Mouse (Mus musculus) cerebellum, adult 11-12 months (tissue): Measurements from ENCODE around the gene Pola1.
"Not testable (repeated sequence)": the region's sequence is repeated elsewhere in the genome, so short reads cannot be mapped to it uniquely, and the experiment has no call there.

Source experiments
- DNase-seq: peaks from one replicate; pipeline ENCODE4 v3.0.0; 2022

Gene Pola1

DNA sequence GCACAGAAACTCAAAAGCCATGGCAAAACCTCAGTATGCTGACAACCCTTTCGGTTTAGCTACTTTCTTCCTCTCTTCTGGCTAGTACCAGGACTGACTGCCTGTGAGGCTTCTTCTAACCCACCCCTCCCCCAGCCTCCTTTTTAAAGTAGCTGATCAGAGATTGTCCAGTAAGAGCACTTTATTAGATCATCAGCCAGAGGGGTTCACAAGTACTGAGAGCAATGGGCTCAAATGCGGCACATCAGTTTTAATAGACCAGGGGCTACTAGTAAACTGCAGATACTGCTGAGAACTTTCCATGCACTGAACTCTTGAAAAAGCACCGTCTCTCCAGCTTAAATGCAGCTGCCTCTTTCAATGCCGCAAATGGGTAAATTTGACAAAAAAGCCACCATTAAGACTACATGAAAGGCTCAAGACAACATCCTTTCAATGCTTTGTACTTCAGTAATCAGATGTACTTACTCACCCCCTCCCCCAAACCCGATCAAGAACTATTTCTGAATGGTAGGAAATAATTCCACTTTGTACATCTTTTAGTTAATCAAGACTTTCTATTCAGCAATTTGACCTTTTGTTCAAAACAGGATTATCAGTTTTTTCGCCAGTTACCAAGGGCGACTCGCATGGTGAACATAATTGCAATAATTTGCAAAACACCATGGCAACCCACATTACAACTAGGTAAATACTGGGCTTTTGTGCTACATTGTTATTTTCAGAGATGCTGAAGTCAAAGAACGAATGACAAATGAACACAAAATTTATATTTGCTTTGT, 202.8 kb downstream of the Pola1 start:
- DNase-seq: no peak

DNA sequence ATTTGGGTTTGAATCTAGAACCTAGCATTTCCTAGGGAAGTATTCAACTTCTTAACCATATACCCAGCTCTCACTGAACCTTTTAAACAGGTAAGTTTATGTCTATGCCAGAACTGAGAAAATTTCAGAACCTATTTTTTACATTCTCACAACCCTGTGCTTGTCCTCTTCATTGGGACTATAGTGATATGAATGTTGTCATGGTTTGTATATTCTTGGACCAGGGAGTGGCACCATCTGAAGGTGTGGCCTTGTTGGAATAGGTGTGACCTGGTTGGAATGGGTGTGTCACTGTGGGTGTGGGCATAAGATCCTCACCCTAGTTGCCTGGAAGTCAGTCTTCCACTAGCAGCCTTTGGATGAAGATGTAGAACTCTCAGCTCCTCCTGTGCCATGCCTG, 231.1 kb downstream of the Pola1 start:
- not testable (repeated sequence) for DNase-seq

DNA sequence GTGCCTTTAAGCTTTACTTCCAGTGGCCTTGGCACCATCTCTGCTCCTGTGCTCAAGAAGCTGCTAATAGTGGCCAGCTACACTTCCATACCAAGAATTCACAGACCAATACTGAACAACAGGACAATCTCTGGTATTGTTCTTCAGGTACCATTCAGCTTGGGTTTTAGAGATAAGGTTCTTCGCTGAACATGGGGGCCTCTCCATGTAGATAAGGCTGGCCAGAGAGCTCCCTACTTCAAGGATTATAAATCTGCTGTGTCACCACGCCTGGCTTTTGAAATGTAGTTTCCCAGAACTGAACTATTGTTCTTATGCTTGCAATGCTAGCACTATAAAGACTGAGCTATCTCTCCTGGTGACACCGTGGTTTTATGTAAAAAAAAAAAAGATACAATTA, 234.9 kb downstream of the Pola1 start:
- no peak for DNase-seq

DNA sequence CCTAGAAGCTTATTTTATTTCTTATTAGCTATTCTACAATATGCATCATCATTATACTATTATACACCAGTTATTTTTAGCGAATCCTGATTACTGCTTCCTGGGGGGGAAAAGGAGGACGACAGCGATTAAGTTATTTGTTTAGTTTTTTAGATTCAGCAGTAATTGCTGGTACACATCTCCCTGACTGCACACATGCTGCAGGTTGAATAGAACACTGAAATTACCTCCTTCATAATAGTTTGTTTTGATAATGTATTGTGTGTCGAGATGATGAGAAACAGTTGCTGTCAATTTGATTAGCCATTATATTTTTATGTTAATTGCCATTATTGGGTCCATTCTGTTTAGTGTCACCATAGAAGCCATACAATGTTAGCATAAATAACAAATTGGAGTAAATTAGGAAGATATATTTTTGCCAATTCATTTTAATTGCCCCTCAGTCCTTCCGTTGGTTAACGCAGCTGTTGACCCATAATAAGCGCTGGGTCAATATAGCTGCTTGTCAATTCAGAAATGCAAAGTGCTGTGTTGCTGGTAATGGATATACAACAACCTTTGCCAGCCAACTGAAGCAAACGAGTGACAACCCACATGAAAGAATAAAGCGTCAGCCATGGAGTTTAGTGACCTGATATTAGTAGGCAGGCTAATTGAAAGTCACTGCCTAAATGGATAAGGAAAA, 254.5 kb downstream of the Pola1 start:
- DNase-seq: no peak

DNA sequence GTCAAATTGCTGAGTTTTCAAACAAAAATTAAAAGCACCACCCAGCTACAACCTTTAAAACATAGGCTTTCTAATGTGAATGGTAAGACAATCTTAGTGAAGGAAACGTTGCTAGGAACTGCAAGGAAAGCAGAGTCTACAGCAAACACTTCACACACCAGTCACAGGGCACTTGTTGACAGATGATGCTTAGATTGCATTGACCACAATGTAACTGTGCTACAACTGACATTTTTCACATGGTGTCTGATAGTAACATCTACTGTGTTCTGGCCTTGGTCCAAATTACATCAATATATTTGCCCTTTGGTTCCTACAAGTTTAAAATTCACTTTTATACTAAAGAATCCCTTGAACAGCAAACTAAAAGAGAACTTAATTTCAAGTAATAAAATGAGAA, 258.5 kb downstream of the Pola1 start:
- DNase-seq: no peak

- DNase-seq: no peak
Measured at GRCm38 (mm10) chrX:93369708-93370107, 262.2 kb downstream of the Pola1 start.

GRCm38 (mm10) chrX:93368211-93368610, 263.7 kb downstream of the Pola1 start:
- DNase-seq: no peak

DNA sequence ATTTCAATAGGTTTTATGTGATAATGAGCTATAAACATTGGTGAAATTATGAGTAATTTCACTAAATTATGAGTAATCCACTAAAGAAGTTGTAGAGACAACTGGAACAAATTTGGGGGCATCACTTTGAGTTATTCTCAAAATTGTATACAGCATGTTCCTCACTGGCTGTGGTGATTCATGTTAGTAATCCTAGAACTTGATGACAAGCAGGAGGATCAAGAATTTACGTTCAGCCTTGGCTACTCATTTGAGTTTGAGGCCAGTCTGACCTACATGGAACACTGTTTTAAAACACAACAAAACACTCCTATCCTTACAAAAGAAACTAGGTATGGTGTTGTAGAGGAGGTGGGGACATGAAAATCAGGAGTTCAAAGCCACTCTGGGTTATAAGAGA, 310.6 kb downstream of the Pola1 start:
- DNase-seq: no peak

DNA sequence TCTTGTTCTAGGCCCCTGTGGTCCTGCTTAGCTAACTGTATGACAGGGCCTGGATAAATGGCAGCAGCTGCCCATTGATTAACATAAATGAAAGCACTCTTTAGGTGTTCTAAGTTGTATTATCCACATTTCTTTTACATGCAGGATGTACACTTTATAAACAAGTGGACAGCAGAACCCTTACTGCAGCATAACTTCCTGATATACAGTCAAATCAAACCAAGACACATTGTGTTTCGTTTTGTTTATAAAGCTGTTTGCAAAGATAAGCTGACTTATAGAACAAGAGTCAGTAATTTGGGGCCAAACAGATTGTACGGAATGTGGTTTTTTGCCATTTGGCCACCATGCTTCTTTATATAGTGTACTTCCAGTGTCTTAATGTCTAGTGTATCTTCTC, 312.0 kb downstream of the Pola1 start:
- no peak for DNase-seq

GRCm38 (mm10) chrX:93317577-93317976, 314.4 kb downstream of the Pola1 start:
- DNase-seq: no peak

GRCm38 (mm10) chrX:93305780-93306179, 326.2 kb downstream of the Pola1 start:
- DNase-seq: no peak

DNA sequence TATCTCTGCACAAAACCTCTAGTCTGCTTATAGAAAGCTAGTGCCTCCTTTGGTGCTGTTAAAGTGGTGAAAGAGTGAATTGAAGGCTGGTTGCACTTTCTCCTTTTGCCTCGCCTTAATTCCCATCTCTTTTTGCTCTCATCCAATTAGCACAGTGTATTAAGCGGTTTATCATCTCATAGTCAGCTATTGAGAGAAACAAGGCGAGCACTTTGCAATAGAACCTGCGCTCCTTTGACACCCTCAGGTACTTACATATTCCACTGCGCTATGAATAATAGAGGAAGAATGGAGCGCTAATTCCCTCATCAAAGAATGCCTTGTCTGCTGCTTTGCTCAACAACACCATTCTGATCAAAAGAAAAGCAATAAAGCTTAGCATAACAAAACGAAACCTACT, 330.2 kb downstream of the Pola1 start:
- DNase-seq: no peak

DNA sequence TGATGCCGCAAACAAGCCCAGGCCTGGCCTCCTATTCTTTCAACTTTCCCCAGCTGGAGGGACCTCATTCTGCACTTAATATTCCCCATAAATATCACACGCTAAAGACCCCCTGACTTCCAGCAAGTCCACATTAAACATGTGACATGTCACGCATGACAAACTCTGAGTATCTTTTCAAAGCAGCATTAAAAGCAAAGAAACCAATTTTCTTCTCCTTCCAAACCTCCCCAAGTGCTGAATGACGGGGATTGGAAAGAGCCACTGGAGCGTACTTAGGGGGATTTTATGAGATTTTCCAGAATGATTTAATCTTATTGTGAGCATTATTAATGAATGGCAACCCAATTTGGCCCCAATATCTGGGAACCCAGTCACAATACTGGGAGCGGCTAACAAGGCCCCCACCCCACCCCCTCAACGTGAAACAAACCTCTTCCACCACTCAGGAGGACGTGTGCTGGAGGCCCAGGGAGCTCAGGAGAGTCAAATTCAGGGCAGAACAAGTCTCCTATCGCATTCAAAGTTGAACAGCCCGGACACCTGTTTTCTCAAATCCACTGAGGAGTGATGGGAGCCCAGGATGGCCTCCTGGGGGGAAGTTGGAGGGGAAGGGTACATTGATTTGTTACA, 331.7 kb downstream of the Pola1 start:
- no peak for DNase-seq

DNA sequence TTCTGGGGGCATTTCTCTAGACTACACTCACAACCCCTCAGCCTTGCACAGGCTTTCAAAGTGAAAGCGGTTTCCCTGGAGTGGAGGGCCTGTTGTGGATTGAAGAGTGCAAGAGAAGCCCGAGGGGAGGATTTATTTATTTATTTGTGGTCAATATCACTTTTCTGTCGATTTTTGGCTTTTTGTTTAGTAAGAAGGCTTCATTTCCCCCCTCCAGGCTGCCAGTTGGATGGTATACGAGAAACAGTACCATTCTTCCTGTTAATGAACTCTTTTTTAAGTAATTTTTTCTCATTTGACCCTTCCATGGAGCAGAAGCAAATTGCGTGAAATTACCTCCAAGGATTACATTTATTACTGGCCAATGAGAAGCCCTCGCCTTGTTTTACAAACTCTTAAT, 332.2 kb downstream of the Pola1 start:
- DNase-seq: no peak

DNA sequence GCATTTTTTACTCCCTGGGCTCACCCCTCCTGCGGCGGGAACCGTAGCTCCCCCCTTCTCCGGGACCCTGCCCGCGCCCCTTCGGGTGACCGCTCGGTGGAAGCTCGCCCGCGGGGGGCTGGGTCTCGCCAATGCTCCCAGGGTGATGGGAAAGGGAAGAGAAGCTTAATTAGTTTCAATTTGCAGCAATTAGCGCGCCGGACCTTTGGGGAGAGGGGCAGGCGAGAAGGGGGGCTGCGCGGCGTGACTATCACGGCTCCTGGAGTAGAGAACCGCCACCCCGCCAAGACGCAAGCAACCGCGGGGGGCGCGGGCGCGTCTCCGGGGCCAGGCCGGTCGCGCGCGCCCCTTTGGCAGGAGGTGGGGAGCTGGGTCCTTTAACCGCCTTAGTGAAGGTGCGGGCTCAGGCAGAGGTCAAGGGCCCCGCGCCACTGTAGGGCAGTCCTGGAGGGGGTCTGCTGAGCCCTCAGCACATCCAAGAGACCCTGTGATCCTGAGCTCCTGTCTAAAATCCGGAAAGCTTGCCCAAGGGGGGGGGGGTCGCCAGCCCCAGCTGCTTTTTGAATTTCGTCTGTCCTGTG, 332.8 kb downstream of the Pola1 start:
- no peak for DNase-seq

GRCm38 (mm10) chrX:93297001-93297441, 334.9 kb downstream of the Pola1 start:
- DNase-seq: no peak

DNA sequence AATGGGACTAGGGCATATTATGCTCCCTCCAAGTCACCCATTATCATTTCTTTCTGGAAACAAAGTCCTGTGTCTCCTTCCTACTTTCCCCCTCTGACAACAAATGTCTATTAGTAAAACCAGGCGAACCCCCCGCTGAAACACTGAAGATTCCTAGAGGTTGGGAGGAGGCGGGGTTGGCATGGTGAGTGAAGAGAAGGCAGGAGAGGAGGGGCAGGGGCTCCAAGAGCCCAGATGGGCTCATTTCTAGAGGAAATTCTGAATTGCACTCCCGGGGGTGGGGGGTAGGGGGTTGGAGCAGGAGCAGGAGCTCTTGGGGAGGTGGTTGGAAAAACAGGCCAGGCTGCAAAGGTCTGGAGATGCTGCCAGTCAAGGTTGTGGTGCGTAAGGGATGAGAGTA, 336.1 kb downstream of the Pola1 start:
- DNase-seq: no peak

- DNase-seq: no peak
Measured at GRCm38 (mm10) chrX:93294736-93295490, 337.0 kb downstream of the Pola1 start.

DNA sequence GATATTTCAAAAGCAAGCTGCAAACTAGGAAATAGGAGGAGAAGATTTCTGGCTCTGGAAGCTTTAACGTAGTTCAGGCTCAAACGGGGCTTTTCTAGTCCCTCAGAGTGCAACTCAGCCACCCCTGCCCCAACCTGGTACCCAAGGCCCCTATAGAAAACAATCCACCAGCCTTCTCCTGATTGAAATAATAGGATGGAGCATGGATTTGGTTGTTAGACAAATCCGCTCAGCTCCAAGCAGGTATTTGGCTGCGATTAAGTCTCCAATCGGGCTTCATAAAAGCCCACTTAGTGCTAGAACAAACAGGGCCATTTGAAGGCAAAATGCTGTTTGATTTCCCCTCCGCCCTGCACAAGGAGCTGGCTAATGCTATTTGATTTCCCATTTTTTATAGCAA, 339.9 kb downstream of the Pola1 start:
- DNase-seq: no peak

- DNase-seq: no peak
Measured at GRCm38 (mm10) chrX:93289851-93290380, 342.0 kb downstream of the Pola1 start.

DNA sequence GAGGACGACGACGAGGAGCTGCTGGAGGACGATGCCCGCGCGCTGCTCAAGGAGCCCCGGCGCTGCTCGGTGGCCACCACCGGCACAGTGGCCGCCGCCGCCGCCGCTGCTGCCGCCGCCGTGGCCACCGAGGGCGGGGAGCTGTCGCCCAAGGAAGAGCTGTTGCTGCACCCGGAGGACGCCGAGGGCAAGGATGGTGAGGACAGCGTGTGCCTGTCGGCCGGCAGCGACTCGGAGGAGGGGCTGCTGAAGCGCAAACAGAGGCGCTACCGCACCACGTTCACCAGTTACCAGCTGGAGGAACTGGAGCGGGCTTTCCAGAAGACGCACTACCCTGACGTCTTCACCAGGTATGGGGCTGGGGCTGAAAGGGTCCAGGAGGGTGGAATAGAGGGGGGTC, 342.9 kb downstream of the Pola1 start:
- no peak for DNase-seq

DNA sequence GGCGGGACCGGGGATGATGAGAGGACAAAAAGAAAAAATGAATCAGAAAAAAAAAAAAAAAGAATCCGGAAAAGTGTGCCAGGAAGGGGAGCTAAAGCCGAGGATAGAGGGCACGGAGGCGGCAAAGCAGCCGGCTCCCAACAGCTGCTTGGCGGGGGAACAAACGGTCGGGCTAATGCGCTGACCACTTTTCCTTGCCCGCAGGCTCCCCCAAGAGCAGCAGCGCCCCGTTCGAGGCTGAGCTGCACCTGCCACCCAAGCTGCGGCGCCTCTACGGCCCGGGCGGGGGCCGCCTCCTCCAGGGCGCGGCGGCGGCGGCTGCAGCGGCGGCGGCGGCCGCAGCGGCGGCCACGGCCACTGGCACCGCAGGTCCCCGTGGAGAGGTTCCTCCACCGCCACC, 343.6 kb downstream of the Pola1 start:
- DNase-seq: no peak
